Mouse (Mus musculus): ENCODE measurements around the gene Dnajb6.
"Not testable (repeated sequence)": the region's sequence is repeated elsewhere in the genome, so short reads cannot be mapped to it uniquely, and the experiment has no call there.

GRCm38 (mm10) chr5:29794933-29795332 is 59.4 kb downstream of the Dnajb6 start:
- not testable (repeated sequence) for TF ChIP-seq POLR2A (IDR thresholded peaks at IDR 0.05; ENCODE audit: control insufficient read depth, extremely low read depth, insufficient read depth, low read length, poor library complexity); CTCF (IDR thresholded peaks at IDR 0.05; ENCODE audit: borderline replicate concordance, control insufficient read depth, extremely low read depth, insufficient read depth, low read length, poor library complexity)

All from thymus, adult 2 months (tissue).